Mouse (Mus musculus) kidney, adult 2 months (tissue): ENCODE results near the gene Esyt1.

Source experiments
- CTCF ChIP-seq: fragments of 200-500 bp; conservative IDR thresholded peaks from 2 replicates; pipeline ENCODE4 v1.5.1; 2011; ENCODE audit warnings: low read depth, mild to moderate bottlenecking, control low read depth, low read length, moderate library complexity, mixed read lengths; ENCODE audit not compliant: insufficient read depth, insufficient read length
- POLR2A ChIP-seq: fragments of 200-500 bp; IDR thresholded peaks from one replicate; pipeline ENCODE4 v1.6.1; 2011; ENCODE audit warnings: low read depth, low read length, control low read depth

GRCm38 (mm10) chr10:128504012-128504411 lies 21.7 kb downstream of the Esyt1 start:
- no peak for TF ChIP-seq CTCF
- TF ChIP-seq POLR2A: no peak
